Mouse (Mus musculus) neural tube, embryonic 13.5 days (tissue): ENCODE data around the gene Gm16181. TPM values are rescaled to one million over a fixed set of nuclear protein-coding genes. Genes with fewer than 3 reads are reported as not detected.

Experiments used
- ATAC-seq: fragments of 200-750 bp; cut with Nextera tagmentation; 2 replicates; pipeline ENCODE4 v1.8.0; 2017; ENCODE audit warnings: low read depth, mild to moderate bottlenecking, moderate TSS enrichment, moderate library complexity
- H3K27ac ChIP-seq: fragments of 300-500 bp; sonication (generic); replicated peaks from 2 replicates; pipeline ENCODE4 v1.5.1; 2015; ENCODE audit warnings: moderate library complexity, mild to moderate bottlenecking, inconsistent platforms
- H3K27me3 ChIP-seq: fragments of 300-500 bp; sonication (generic); 2 replicates; pipeline ENCODE4 v1.6.1; 2015; ENCODE audit warnings: mild to moderate bottlenecking, inconsistent platforms
- H3K36me3 ChIP-seq: fragments of 300-500 bp; sonication (generic); 2 replicates; pipeline ENCODE4 v1.6.1; 2015; ENCODE audit warnings: mild to moderate bottlenecking, inconsistent platforms
- H3K4me1 ChIP-seq: fragments of 300-500 bp; sonication (generic); replicated peaks from 2 replicates; pipeline ENCODE4 v1.6.1; 2015; ENCODE audit warnings: inconsistent platforms
- H3K4me2 ChIP-seq: fragments of 300-500 bp; sonication (generic); 2 replicates; pipeline ENCODE4 v1.6.1; 2015; ENCODE audit warnings: inconsistent platforms, mild to moderate bottlenecking, moderate library complexity
- H3K4me3 ChIP-seq: fragments of 300-500 bp; sonication (generic); 2 replicates; pipeline ENCODE4 v1.5.1; 2015; ENCODE audit warnings: mild to moderate bottlenecking, inconsistent platforms
- H3K9ac ChIP-seq: fragments of 300-500 bp; sonication (generic); 2 replicates; pipeline ENCODE4 v1.6.1; 2015; ENCODE audit warnings: moderate library complexity, mild to moderate bottlenecking, inconsistent platforms
- H3K9me3 ChIP-seq: fragments of 300-500 bp; sonication (generic); 2 replicates; pipeline ENCODE4 v1.6.1; 2016; ENCODE audit warnings: inconsistent platforms
- WGBS: fragments of 180-500 bp; shearing (Covaris S2); methylation state at CpG from one replicate; pipeline ENCODE4 v1.1.7; 2015; 5-methylcytosine and 5-hydroxymethylcytosine counted together
- polyA plus RNA-seq: library from polyadenylated mRNA; unstranded; fragments of >200 nt; fragmentation: Nextera tagmentation; extraction: Ambion mirVana; gene quantifications from 2 replicates; pipeline ENCODE4 v1.2.1, GENCODE M21; 2015

Gm16181 gene
- polyA plus RNA-seq, 1 experiment from 2014 or later = 0.56 TPM

GRCm38 (mm10) chr17:35198946-35199345 lies 21.7 kb upstream of the Gm16181 start:
- 24% methylated on average over 8 of the region's 8 CpGs for WGBS
- Histone ChIP-seq H3K36me3 (no peaks in the 10 kb centered on the region), H3K9ac (no peak overlapping the region), H3K4me3 (no peak overlapping the region), H3K27me3 (peaks cover 86% of the 10 kb centered on the region), H3K9me3 (no peaks in the 10 kb centered on the region), H3K4me2 (no peak overlapping the region), H3K27ac (no peak overlapping the region), H3K4me1 (peaks cover 19% of the 10 kb centered on the region)
- no peak for ATAC-seq

DNA sequence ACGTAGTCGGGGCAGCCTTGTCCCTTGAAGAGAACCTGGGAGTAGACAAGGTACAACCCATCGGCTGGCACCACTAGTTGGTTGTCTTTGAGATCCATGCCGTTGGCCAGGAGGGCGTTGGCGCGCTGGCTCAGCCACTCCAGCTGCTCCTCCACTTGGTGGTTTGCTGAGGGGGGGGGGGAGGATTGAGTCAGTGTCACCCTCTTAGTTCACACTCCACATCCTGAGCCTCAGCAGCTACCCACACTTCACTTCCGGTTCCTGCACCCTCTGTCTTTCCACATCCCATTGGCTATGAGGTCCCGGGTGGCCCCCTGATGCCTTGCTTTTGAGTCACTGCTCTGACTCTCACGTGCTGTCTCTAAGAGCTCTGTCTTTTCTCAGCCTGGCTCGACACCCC lies 20.2 kb upstream of the Gm16181 start:
- peaks cover 85% of the 10 kb centered on the region for H3K27me3 ChIP-seq
- no peaks in the 10 kb centered on the region for H3K9me3 ChIP-seq
- peaks cover 9% of the 10 kb centered on the region for H3K4me1 ChIP-seq
- H3K36me3 ChIP-seq = no peaks in the 10 kb centered on the region
- no peak overlapping the region for H3K27ac ChIP-seq
- no peak overlapping the region for H3K4me3 ChIP-seq
- no peak for ATAC-seq
- no peak overlapping the region for H3K9ac ChIP-seq
- 91% methylated on average over 11 of the region's 11 CpGs for WGBS
- H3K4me2 ChIP-seq = no peak overlapping the region

DNA sequence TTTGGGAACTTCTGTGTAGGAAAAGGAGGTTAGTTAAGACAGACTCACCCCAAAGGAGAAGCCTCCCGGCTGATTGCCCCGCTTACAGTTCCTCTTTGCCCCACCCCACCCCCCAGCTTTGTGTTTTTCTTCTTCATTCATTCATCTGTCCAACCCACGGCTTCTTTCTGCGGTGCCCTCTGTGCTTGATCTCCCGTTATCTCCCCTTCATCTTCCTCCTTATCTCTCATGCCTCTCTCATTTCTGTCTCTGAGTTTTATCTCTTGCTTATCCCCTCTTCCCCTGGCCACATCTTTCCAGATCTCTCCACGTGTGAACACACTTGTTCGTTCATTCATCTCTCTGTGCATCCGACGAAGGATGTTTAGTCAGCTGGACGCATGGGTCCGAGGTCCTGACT lies 19.5 kb upstream of the Gm16181 start:
- peaks cover 79% of the 10 kb centered on the region for H3K27me3 ChIP-seq
- 71% methylated on average over 11 of the region's 11 CpGs for WGBS

GRCm38 (mm10) chr17:35201787-35202186 lies 18.8 kb upstream of the Gm16181 start, which contains the start of gene Tnf:
Tnf (minus strand) TSS chr17:35202007.
- Histone ChIP-seq H3K27me3 (peaks cover 72% of the 10 kb centered on the region), H3K9me3 (no peaks in the 10 kb centered on the region), H3K27ac (no peak within 1 kb of the TSS), H3K4me1 (no peaks in the 10 kb centered on the region), H3K36me3 (no peaks in the 10 kb centered on the region), H3K4me3 (no peak within 1 kb of the TSS), H3K4me2 (no peak within 1 kb of the TSS), H3K9ac (no peak within 1 kb of the TSS)
- no peak for ATAC-seq
- 31% methylated on average over 13 of the region's 13 CpGs for WGBS

More for the DNA sequence above, 19.5 kb upstream of the Gm16181 start:
- no peak overlapping the region for H3K4me3 ChIP-seq
- peaks cover 2% of the 10 kb centered on the region for H3K4me1 ChIP-seq
- ATAC-seq = no peak
- H3K9me3 ChIP-seq = no peaks in the 10 kb centered on the region
- no peak overlapping the region for H3K27ac ChIP-seq
- H3K4me2 ChIP-seq = no peak overlapping the region
- no peak overlapping the region for H3K9ac ChIP-seq
- H3K36me3 ChIP-seq = no peaks in the 10 kb centered on the region

DNA sequence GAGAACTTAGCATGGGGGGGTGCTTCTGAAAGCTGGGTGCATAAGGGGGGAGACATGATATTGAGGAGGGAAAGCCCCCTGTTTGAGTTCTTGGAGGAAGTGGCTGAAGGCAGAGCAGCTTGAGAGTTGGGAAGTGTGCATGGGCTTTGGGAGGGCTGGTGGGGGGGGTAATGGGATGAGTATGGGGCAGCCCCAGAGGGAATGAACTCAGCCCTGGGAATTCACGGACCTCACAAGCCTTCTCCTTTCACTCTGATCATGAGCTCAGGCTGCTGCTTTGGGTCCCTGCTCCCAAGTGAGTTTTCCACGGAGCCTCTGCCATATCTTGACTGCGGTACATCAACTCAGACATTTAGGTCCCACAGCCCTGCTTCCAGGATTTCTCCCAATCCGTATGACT lies 18.2 kb upstream of the Gm16181 start:
- no peak for ATAC-seq
- no peak overlapping the region for H3K27ac ChIP-seq
- no peak overlapping the region for H3K4me2 ChIP-seq
- H3K4me1 ChIP-seq = no peaks in the 10 kb centered on the region
- no peaks in the 10 kb centered on the region for H3K36me3 ChIP-seq
- H3K27me3 ChIP-seq = peaks cover 67% of the 10 kb centered on the region
- no peak overlapping the region for H3K9ac ChIP-seq
- 81% methylated on average over 4 of the region's 4 CpGs for WGBS
- no peaks in the 10 kb centered on the region for H3K9me3 ChIP-seq
- no peak overlapping the region for H3K4me3 ChIP-seq

DNA sequence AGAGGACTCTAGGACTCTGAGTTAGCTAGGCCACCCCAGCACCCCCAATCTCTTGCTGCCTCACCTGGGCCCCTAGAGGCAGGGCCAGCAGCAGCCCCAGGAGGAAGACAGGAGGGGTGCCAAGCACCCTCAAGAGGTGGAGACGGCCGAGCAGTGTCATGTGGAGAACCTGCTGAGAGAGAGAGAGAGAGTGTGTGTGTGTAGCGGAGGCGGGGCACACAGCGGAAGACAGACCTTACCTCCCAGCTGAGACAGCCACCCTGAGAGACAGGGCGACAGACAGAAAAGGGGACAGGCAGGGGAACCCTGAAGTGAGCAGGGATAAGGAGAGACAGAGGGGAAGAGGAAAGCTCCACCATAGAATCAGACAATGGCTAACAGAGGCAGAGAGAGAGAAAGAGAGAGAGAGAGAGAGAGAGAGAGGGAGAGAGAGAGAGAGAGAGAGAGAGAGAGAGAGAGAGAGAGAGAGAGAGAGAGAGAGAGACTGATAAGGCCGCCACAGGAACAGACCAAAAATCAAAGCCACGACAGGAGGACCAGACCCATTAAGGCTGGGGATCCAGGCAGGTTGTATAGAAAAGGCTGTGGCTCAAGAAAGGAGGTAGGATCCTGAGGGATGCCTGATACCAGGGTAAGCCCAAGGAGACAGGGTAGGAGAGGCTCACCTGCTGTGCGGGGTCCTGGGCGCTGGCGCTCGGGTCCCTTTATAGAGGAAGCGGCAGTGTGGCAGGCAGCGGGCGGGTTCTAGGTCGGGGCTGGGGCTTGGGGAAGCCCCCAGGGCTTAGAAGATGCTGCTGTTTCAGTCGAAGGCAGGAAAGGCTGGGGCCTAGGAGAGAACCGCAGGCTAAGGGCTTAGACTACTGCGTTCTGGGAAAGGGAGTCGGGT lies 15.9 kb upstream of the Gm16181 start, which contains the start of gene Lta:
TSS of gene Lta (minus strand) at position 858 of the 886 bp plus-strand sequence.
- 32% methylated on average over 20 of the region's 20 CpGs for WGBS
- Histone ChIP-seq H3K27me3 (peaks cover 51% of the 10 kb centered on the region), H3K9ac (peak within 1 kb of the TSS; percentile 31; the same call in 1 of the 2 replicates), H3K4me2 (no peak within 1 kb of the TSS), H3K27ac (no peak within 1 kb of the TSS), H3K36me3 (no peaks in the 10 kb centered on the region), H3K4me1 (no peaks in the 10 kb centered on the region), H3K4me3 (no peak within 1 kb of the TSS), H3K9me3 (no peaks in the 10 kb centered on the region)
- ATAC-seq = no peak

- ATAC-seq = no peak
- Histone ChIP-seq H3K9ac (peak overlapping the region; percentile 14; the same call in 1 of the 2 replicates), H3K27me3 (peaks cover 45% of the 10 kb centered on the region), H3K36me3 (no peaks in the 10 kb centered on the region), H3K9me3 (no peaks in the 10 kb centered on the region), H3K4me3 (no peak overlapping the region), H3K4me1 (no peaks in the 10 kb centered on the region), H3K4me2 (no peak overlapping the region), H3K27ac (no peak overlapping the region)
- 60% methylated on average over 10 of the region's 10 CpGs for WGBS
Measured at GRCm38 (mm10) chr17:35205380-35205769, 15.3 kb upstream of the Gm16181 start.

DNA sequence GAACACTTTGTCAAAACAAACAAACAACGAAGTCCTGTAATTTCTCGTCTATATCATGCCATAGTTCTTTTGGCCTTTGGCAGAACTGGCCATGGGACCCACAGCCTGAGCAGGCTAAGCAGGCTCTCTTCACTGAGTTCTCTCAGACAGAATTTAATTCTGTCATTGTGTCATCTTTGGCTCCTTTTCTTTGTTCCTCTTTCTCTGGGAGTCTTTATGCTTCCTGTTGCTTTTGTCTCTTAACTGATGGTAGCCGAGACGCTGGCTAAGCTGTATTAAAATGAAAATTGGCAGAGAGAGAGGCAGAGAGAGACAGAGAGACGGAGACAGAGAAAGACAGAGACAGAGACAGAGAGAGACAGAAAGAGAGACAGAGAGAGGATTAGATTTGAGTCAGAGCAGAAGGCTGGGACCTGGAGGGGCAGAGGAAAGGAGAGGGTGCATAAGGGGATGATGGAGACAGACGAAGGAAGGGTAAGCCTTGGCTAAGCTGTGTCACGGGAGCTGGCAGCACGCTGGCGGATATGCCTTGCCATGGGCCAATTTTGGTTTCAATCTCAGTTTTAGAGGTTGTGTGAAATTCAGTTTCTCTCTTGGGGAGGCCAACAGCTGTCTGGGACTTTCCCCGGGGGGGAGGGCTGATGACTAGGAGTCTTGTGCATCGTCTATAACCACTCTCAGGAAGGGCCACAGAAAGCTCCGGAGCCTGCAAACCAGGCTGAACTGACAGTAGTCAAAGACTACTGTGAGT lies 10.7 kb upstream of the Gm16181 start:
- Histone ChIP-seq H3K9ac (no peak overlapping the region), H3K4me2 (no peak overlapping the region), H3K36me3 (no peaks in the 10 kb centered on the region), H3K27me3 (peaks cover 6% of the 10 kb centered on the region; the same call in 1 of the 2 replicates), H3K4me3 (no peak overlapping the region), H3K9me3 (no peaks in the 10 kb centered on the region), H3K4me1 (no peaks in the 10 kb centered on the region), H3K27ac (no peak overlapping the region)
- no peak for ATAC-seq
- 79% methylated on average over 12 of the region's 12 CpGs for WGBS

- no peak for ATAC-seq
- Histone ChIP-seq H3K4me1 (no peaks in the 10 kb centered on the region), H3K4me3 (no peak overlapping the region), H3K9me3 (no peaks in the 10 kb centered on the region), H3K27me3 (no peaks in the 10 kb centered on the region), H3K4me2 (no peak overlapping the region), H3K9ac (no peak overlapping the region), H3K27ac (no peak overlapping the region), H3K36me3 (no peaks in the 10 kb centered on the region)
- 76% methylated on average over 3 of the region's 3 CpGs for WGBS
Measured at GRCm38 (mm10) chr17:35210593-35210992, 10.0 kb upstream of the Gm16181 start.

GRCm38 (mm10) chr17:35213071-35213470 lies 7.6 kb upstream of the Gm16181 start:
- Histone ChIP-seq H3K4me1 (no peaks in the 10 kb centered on the region), H3K27me3 (no peaks in the 10 kb centered on the region), H3K27ac (no peak overlapping the region), H3K4me2 (no peak overlapping the region), H3K4me3 (no peak overlapping the region), H3K36me3 (no peaks in the 10 kb centered on the region), H3K9ac (no peak overlapping the region), H3K9me3 (no peaks in the 10 kb centered on the region)
- no peak for ATAC-seq
- 92% methylated on average over 5 of the region's 5 CpGs for WGBS

DNA sequence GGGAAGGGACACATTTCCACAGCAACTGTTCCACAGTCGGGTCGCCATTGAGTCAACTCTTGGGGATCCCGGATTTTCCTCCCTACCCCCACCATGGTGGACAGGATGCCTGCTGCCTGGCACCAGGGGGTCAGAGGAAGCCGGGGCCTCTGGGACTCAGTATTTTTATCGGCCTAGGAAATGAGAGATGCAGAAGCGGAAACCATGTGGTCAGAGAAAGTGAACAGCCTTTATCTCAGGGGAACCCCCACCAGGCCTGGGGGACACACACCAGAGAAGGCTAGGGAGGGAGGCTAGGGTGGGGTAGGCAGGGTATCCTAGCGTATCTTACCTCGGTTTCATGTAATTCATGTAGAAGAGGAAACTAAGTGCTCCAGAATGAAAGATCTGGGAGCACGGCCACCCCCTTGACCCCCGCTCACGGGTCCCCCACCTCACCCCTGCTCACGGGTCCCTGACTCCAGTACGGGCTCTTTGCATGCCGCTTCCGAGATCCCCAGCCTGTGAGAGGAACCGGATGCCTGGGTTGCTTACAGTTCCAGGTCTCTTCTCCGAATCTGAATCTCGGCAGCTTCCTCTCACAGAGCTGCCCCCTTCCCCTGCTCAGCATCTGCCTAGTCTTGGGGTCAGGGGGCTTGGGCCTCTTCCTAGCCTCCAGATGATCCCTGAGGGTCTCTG lies 2.0 kb upstream of the Gm16181 start:
- H3K36me3 ChIP-seq = peaks cover 36% of the 10 kb centered on the region
- 86% methylated on average over 18 of the region's 18 CpGs for WGBS
- no peaks in the 10 kb centered on the region for H3K9me3 ChIP-seq
- H3K4me3 ChIP-seq = no peak overlapping the region
- no peak overlapping the region for H3K9ac ChIP-seq
- H3K27me3 ChIP-seq = no peaks in the 10 kb centered on the region
- H3K4me1 ChIP-seq = no peaks in the 10 kb centered on the region
- no peak for ATAC-seq
- H3K27ac ChIP-seq = no peak overlapping the region
- no peak overlapping the region for H3K4me2 ChIP-seq

- ATAC-seq = no peak
- Histone ChIP-seq H3K9me3 (no peaks in the 10 kb centered on the region), H3K4me1 (no peaks in the 10 kb centered on the region), H3K27ac (no peak overlapping the region), H3K9ac (no peak overlapping the region), H3K27me3 (no peaks in the 10 kb centered on the region), H3K4me3 (no peak overlapping the region), H3K4me2 (no peak overlapping the region), H3K36me3 (peaks cover 36% of the 10 kb centered on the region)
- WGBS = 86% methylated on average over 6 of the region's 6 CpGs
Measured at GRCm38 (mm10) chr17:35219601-35220041, 1.0 kb upstream of the Gm16181 start.
